Mouse (Mus musculus): ENCODE measurements at regions not wholly inside any gene's neighbourhood (a gene's known extent, or its start where the extent isn't known, plus 50 kb on each side); places are given as distances from the start of the nearest gene placed in this dataset.

GRCm38 (mm10) chr12:15741219-15741618 is 75.5 kb downstream of the Trib2 start:
- DNase-seq (ENCODE audit: low spot score in 2 of 2): no peak

- no peak for DNase-seq (ENCODE audit: low spot score in 2 of 2)
Measured at GRCm38 (mm10) chr12:15738989-15739388, 77.7 kb downstream of the Trib2 start.

GRCm38 (mm10) chr12:15731261-15731660 is 85.5 kb downstream of the Trib2 start:
- DNase-seq (ENCODE audit: low spot score in 2 of 2): peak; percentile 6 to 21

- no peak for DNase-seq (ENCODE audit: low spot score in 2 of 2)
Measured at GRCm38 (mm10) chr12:15729696-15730095, 87.0 kb downstream of the Trib2 start.

GRCm38 (mm10) chr12:15723529-15723928 is 93.2 kb downstream of the Trib2 start:
- no peak for DNase-seq (ENCODE audit: low spot score in 2 of 2)

GRCm38 (mm10) chr12:15722161-15722560 is 94.6 kb downstream of the Trib2 start:
- DNase-seq (ENCODE audit: low spot score in 2 of 2): no peak

GRCm38 (mm10) chr12:15720171-15720570 is 96.6 kb downstream of the Trib2 start:
- DNase-seq (ENCODE audit: low spot score in 2 of 2): no peak

- DNase-seq (ENCODE audit: low spot score in 2 of 2): no peak
Measured at GRCm38 (mm10) chr12:15718827-15719226, 97.9 kb downstream of the Trib2 start.

GRCm38 (mm10) chr12:15717989-15718388 is 98.7 kb downstream of the Trib2 start:
- DNase-seq (ENCODE audit: low spot score in 2 of 2): no peak

GRCm38 (mm10) chr12:15717342-15717741 is 99.4 kb downstream of the Trib2 start:
- DNase-seq (ENCODE audit: low spot score in 2 of 2): no peak

- no peak for DNase-seq (ENCODE audit: low spot score in 2 of 2)
Measured at GRCm38 (mm10) chr12:15713623-15714022, 103.1 kb downstream of the Trib2 start.

- no peak for DNase-seq (ENCODE audit: low spot score in 2 of 2)
Measured at GRCm38 (mm10) chr12:15707570-15708095, 109.1 kb downstream of the Trib2 start.

GRCm38 (mm10) chr12:15704412-15704811 is 112.3 kb downstream of the Trib2 start:
- DNase-seq (ENCODE audit: low spot score in 2 of 2): no peak

GRCm38 (mm10) chr12:15702137-15702536 is 114.6 kb downstream of the Trib2 start:
- no peak for DNase-seq (ENCODE audit: low spot score in 2 of 2)

GRCm38 (mm10) chr12:15698829-15699228 is 117.9 kb downstream of the Trib2 start:
- DNase-seq (ENCODE audit: low spot score in 2 of 2): no peak

- DNase-seq (ENCODE audit: low spot score in 2 of 2): no peak
Measured at GRCm38 (mm10) chr12:15698042-15698771, 118.5 kb downstream of the Trib2 start.

GRCm38 (mm10) chr12:15688342-15688741 is 128.4 kb downstream of the Trib2 start:
- DNase-seq (ENCODE audit: low spot score in 2 of 2): no peak

GRCm38 (mm10) chr12:15684311-15684710 is 132.4 kb downstream of the Trib2 start:
- DNase-seq (ENCODE audit: low spot score in 2 of 2): no peak

- DNase-seq (ENCODE audit: low spot score in 2 of 2): no peak
Measured at GRCm38 (mm10) chr12:15681678-15682355, 134.9 kb downstream of the Trib2 start.

- no peak for DNase-seq (ENCODE audit: low spot score in 2 of 2)
Measured at GRCm38 (mm10) chr12:15676127-15676526, 140.6 kb downstream of the Trib2 start.

GRCm38 (mm10) chr12:15659755-15660154 is 157.0 kb downstream of the Trib2 start:
- DNase-seq (ENCODE audit: low spot score in 2 of 2): no peak

GRCm38 (mm10) chr12:15659332-15659731 is 157.4 kb downstream of the Trib2 start:
- no peak for DNase-seq (ENCODE audit: low spot score in 2 of 2)
